Mouse (Mus musculus) lung, embryonic 14.5 days (tissue): ENCODE measurements around the gene Mmp2. TPM values are rescaled to one million over a fixed set of nuclear protein-coding genes. Genes with fewer than 3 reads are reported as not detected.

Experiments
- ATAC-seq: fragments of 200-750 bp; cut with Nextera tagmentation; 2 replicates; pipeline ENCODE4 v1.8.0; 2017; ENCODE audit warnings: mild to moderate bottlenecking, moderate TSS enrichment, moderate library complexity; ENCODE audit not compliant: insufficient read depth
- DNase-seq: peaks from one replicate; pipeline ENCODE4 v3.0.0-alpha.2; 2015
- H3K27ac ChIP-seq: fragments of 300-500 bp; sonication (generic); 2 replicates; pipeline ENCODE4 v1.5.1; 2014; ENCODE audit warnings: low read depth, mild to moderate bottlenecking, moderate library complexity
- H3K27me3 ChIP-seq: fragments of 300-500 bp; sonication (generic); 2 replicates; pipeline ENCODE4 v1.6.1; 2014; ENCODE audit warnings: low read length, control low read depth; ENCODE audit not compliant: insufficient read depth
- H3K36me3 ChIP-seq: fragments of 300-500 bp; sonication (generic); 2 replicates; pipeline ENCODE4 v1.6.1; 2014; ENCODE audit warnings: control low read depth; ENCODE audit not compliant: insufficient read depth
- H3K4me1 ChIP-seq: fragments of 300-500 bp; sonication (generic); 2 replicates; pipeline ENCODE4 v1.6.1; 2014; ENCODE audit warnings: antibody characterized with exemption, control low read depth; ENCODE audit not compliant: insufficient read depth
- H3K4me2 ChIP-seq: fragments of 300-500 bp; sonication (generic); 2 replicates; pipeline ENCODE4 v1.6.1; 2014; ENCODE audit warnings: mild to moderate bottlenecking
- H3K4me3 ChIP-seq: fragments of 300-500 bp; sonication (generic); 2 replicates; pipeline ENCODE4 v1.5.1; 2014; ENCODE audit warnings: low read depth, low read length
- H3K9ac ChIP-seq: fragments of 300-500 bp; sonication (generic); 2 replicates; pipeline ENCODE4 v1.6.1; 2014
- H3K9me3 ChIP-seq: fragments of 300-500 bp; sonication (generic); 2 replicates; pipeline ENCODE4 v1.6.1; 2016; ENCODE audit warnings: low read depth, low read length, control low read depth
- CTCF ChIP-seq: IDR thresholded peaks from 2 replicates; pipeline ENCODE4 v1.5.1; 2016; ENCODE audit warnings: antibody characterized with exemption, low read depth
- WGBS: fragments of 180-500 bp; shearing (Covaris S2); extraction: QIAGEN DNeasy Blood & Tissue Kit; methylation state at CpG from one replicate; pipeline ENCODE4 v1.1.7; 2014; 5-methylcytosine and 5-hydroxymethylcytosine counted together
- polyA plus RNA-seq: library from polyadenylated mRNA; unstranded; fragments of >200 nt; fragmentation: Nextera tagmentation; extraction: Ambion mirVana; gene quantifications from 2 replicates; pipeline ENCODE4 v1.2.1, GENCODE M21; 2014

The Mmp2 gene
- polyA plus RNA-seq, 1 experiment from 2014 or later, result 268 TPM

- no peak overlapping the region for H3K4me2 ChIP-seq
- no peak for TF ChIP-seq CTCF
- no peak overlapping the region for H3K4me3 ChIP-seq
- H3K27ac ChIP-seq, result no peak overlapping the region
- peaks cover 2% of the 10 kb centered on the region for H3K4me1 ChIP-seq
- H3K9ac ChIP-seq, result no peak overlapping the region
- no peaks in the 10 kb centered on the region for H3K36me3 ChIP-seq
- no peaks in the 10 kb centered on the region for H3K9me3 ChIP-seq
- ATAC-seq (no peak), DNase-seq (no peak)
- H3K27me3 ChIP-seq, result 0 out of 2 replicates have a peak, but pooled peaks cover 3% of the 10 kb centered on the region
Observed at GRCm38 (mm10) chr8:92821151-92821550, 5.9 kb upstream of the Mmp2 start.

- Histone ChIP-seq H3K4me2 (no peak overlapping the region), H3K9me3 (no peaks in the 10 kb centered on the region), H3K9ac (no peak overlapping the region; the same call in 1 of the 2 replicates), H3K36me3 (no peaks in the 10 kb centered on the region), H3K4me3 (no peak overlapping the region), H3K27ac (no peak overlapping the region), H3K4me1 (peaks cover 7% of the 10 kb centered on the region), H3K27me3 (peaks cover 4% of the 10 kb centered on the region; the same call in 1 of the 2 replicates)
- no peak for DNase-seq
- WGBS, result 47% methylated on average over 5 of the region's 5 CpGs
- TF ChIP-seq CTCF, result no peak
- no peak for ATAC-seq
Observed at GRCm38 (mm10) chr8:92822386-92822785, 4.7 kb upstream of the Mmp2 start.

- H3K27me3 ChIP-seq, result peaks cover 8% of the 10 kb centered on the region; the same call in 1 of the 2 replicates
- H3K36me3 ChIP-seq, result no peaks in the 10 kb centered on the region
- TF ChIP-seq CTCF, result no peak
- H3K4me2 ChIP-seq, result peak overlapping the region; percentile 68; the same call in 1 of the 2 replicates
- H3K9ac ChIP-seq, result no peak overlapping the region
- no peaks in the 10 kb centered on the region for H3K9me3 ChIP-seq
- no peak overlapping the region for H3K4me3 ChIP-seq
- H3K4me1 ChIP-seq, result peaks cover 7% of the 10 kb centered on the region
- ATAC-seq, result no peak
- WGBS, result 49% methylated on average over 4 of the region's 4 CpGs
- peak; percentile 83 for DNase-seq
- no peak overlapping the region for H3K27ac ChIP-seq
Observed at GRCm38 (mm10) chr8:92825991-92826390, 1.1 kb upstream of the Mmp2 start.

- Histone ChIP-seq H3K36me3 (peaks cover 19% of the 10 kb centered on the region; the same call in 1 of the 2 replicates), H3K27me3 (peaks cover 8% of the 10 kb centered on the region; the same call in 1 of the 2 replicates), H3K4me1 (peaks cover 7% of the 10 kb centered on the region), H3K27ac (peak overlapping the region; percentile 99), H3K9me3 (no peaks in the 10 kb centered on the region), H3K4me3 (peak overlapping the region; percentile 57), H3K4me2 (peak overlapping the region; percentile 68), H3K9ac (peak overlapping the region; percentile 70)
- 17% methylated on average over 15 of the region's 15 CpGs for WGBS
- DNase-seq (peak; percentile 95), ATAC-seq (peak; percentile 79)
- no peak for TF ChIP-seq CTCF
Observed at GRCm38 (mm10) chr8:92828251-92828743, 1.2 kb downstream of the Mmp2 start.

- ATAC-seq (peak; percentile 67; the same call in 1 of the 2 replicates), DNase-seq (peak; percentile 57)
- 30% methylated on average over 5 of the region's 5 CpGs for whole genome bisulfite sequencing
- no peak for TF ChIP-seq CTCF
- H3K36me3 ChIP-seq, result peaks cover 70% of the 10 kb centered on the region
- no peak overlapping the region for H3K9ac ChIP-seq
- no peak overlapping the region for H3K27ac ChIP-seq
- H3K9me3 ChIP-seq, result no peaks in the 10 kb centered on the region
- no peaks in the 10 kb centered on the region for H3K4me1 ChIP-seq
- H3K27me3 ChIP-seq, result no peaks in the 10 kb centered on the region
- no peak overlapping the region for H3K4me3 ChIP-seq
- H3K4me2 ChIP-seq, result no peak overlapping the region
Observed at GRCm38 (mm10) chr8:92834065-92834731, 7.1 kb downstream of the Mmp2 start.

- H3K27ac ChIP-seq, result no peak overlapping the region
- H3K36me3 ChIP-seq, result peaks cover 78% of the 10 kb centered on the region
- no peaks in the 10 kb centered on the region for H3K27me3 ChIP-seq
- H3K4me1 ChIP-seq, result no peaks in the 10 kb centered on the region
- no peak overlapping the region for H3K9ac ChIP-seq
- no peak for ATAC-seq
- 82% methylated on average over 11 of the region's 11 CpGs for WGBS
- TF ChIP-seq CTCF, result no peak
- no peaks in the 10 kb centered on the region for H3K9me3 ChIP-seq
- H3K4me2 ChIP-seq, result no peak overlapping the region
- H3K4me3 ChIP-seq, result no peak overlapping the region
- DNase-seq, result no peak
Observed at GRCm38 (mm10) chr8:92834786-92835500, 7.9 kb downstream of the Mmp2 start.

GRCm38 (mm10) chr8:92835901-92836300 is 8.8 kb downstream of the Mmp2 start:
- 92% methylated on average over 11 of the region's 11 CpGs for WGBS
- peaks cover 85% of the 10 kb centered on the region for H3K36me3 ChIP-seq
- no peak for DNase-seq
- H3K4me1 ChIP-seq, result no peaks in the 10 kb centered on the region
- no peak overlapping the region for H3K9ac ChIP-seq
- H3K27ac ChIP-seq, result no peak overlapping the region
- no peaks in the 10 kb centered on the region for H3K27me3 ChIP-seq
- no peak for TF ChIP-seq CTCF
- H3K9me3 ChIP-seq, result no peaks in the 10 kb centered on the region
- no peak overlapping the region for H3K4me2 ChIP-seq
- H3K4me3 ChIP-seq, result no peak overlapping the region
- no peak for ATAC-seq
